Mouse (Mus musculus): ENCODE data around the gene Fam92b. TPM values are rescaled to one million over a fixed set of nuclear protein-coding genes. Genes with fewer than 3 reads are reported as not detected.

Fam92b gene
- 0.48 TPM for polyA plus RNA-seq (2014; fragmentation: Illumina TruSeq; extraction: RNeasy Lipid Tissue Mini Kit (QIAGEN cat#74804); ENCODE audit: low read depth, low replicate concordance)

GRCm38 (mm10) chr8:120177318-120178123, at the start of gene Fam92b:
Fam92b (minus strand) TSS chr8:120177466.

Other genes with a start within 250 kb of the Fam92b start
- 1.8 TPM for gene Crispld2, start 185.0 kb downstream of the Fam92b start, polyA plus RNA-seq (2014; fragmentation: Illumina TruSeq; extraction: RNeasy Lipid Tissue Mini Kit (QIAGEN cat#74804); ENCODE audit: low read depth, low replicate concordance)
- 1.1 TPM for gene Zdhhc7, start 76.0 kb downstream of the Fam92b start, polyA plus RNA-seq (2014; fragmentation: Illumina TruSeq; extraction: RNeasy Lipid Tissue Mini Kit (QIAGEN cat#74804); ENCODE audit: low read depth, low replicate concordance)
- gene 6430548M08Rik, start 63.3 kb downstream of the Fam92b start, polyA plus RNA-seq (2014; fragmentation: Illumina TruSeq; extraction: RNeasy Lipid Tissue Mini Kit (QIAGEN cat#74804); ENCODE audit: low read depth, low replicate concordance): 5.1 TPM
- gene Gse1, start 51.0 kb upstream of the Fam92b start, polyA plus RNA-seq (2014; fragmentation: Illumina TruSeq; extraction: RNeasy Lipid Tissue Mini Kit (QIAGEN cat#74804); ENCODE audit: low read depth, low replicate concordance): 0.36 TPM